In genomic region chr1:42888541-42889349, GRCm38 (mm10) we compare ENCODE assay signal across 9 mouse cellular contexts. TPM values are rescaled to one million over a fixed set of nuclear protein-coding genes. Genes with fewer than 3 reads are reported as not detected.
DNase-seq lines count a peak whose midpoint lies in the region; ATAC-seq and TF ChIP-seq lines count a peak whose summit lies in the region.
"Had no signal": no experiment of that assay in that cellular context is flagged by ENCODE, and none has a peak within 500 bp of the region (broad histone marks: within the 10 kb centered on the region; RNA-seq: fewer than 3 reads in every experiment).

No protein-coding gene starts in this region.

- no peak for ATAC-seq in lung, embryonic 14.5 days (ENCODE audit: insufficient read depth)
- peak; percentile 86 for ATAC-seq in hindbrain, embryonic 14.5 days (ENCODE audit: low FRiP score)
- ATAC-seq: intestine, postnatal 0 days had no signal

- 57% methylated on average over 22 of the region's 22 CpGs for WGBS in lung, embryonic 14.5 days
- WGBS in lung, adult 2 months: 72% methylated on average over 22 of the region's 22 CpGs
- 19% methylated on average over 22 of the region's 22 CpGs for WGBS in hindbrain, embryonic 14.5 days

- no peak overlapping the region for H3K9ac ChIP-seq in lung, embryonic 14.5 days
- peak overlapping the region; percentile 25 for H3K9ac ChIP-seq in hindbrain, embryonic 14.5 days

- DNase-seq in lung, embryonic 14.5 days: peak; percentile 13
- no peak for DNase-seq in lung, adult 2 months
- DNase-seq in embryo, embryonic 11.5 days (ENCODE audit: low read depth, low spot score): peak; percentile 13
- DNase-seq in hindbrain, embryonic 14.5 days (ENCODE audit: low spot score): peak; percentile 48
- DNase-seq in retina, embryonic 14.5 days (ENCODE audit: low spot score): peak; percentile 51
- no peak for DNase-seq in c-Kit-positive CD71-positive TER-119-positive erythroid progenitor cells, embryonic 14.5 days (ENCODE audit: low spot score)
- DNase-seq in ovary, adult 18-20 months (ENCODE audit: low spot score): no peak

- H3K27ac ChIP-seq in lung, embryonic 14.5 days (ENCODE audit: low read depth): no peak overlapping the region
- H3K27ac ChIP-seq in hindbrain, embryonic 14.5 days: peak overlapping the region; percentile 34

- H3K27me3 ChIP-seq in lung, embryonic 14.5 days (ENCODE audit: insufficient read depth, low read length): no peaks in the 10 kb centered on the region
- no peaks in the 10 kb centered on the region for H3K27me3 ChIP-seq in hindbrain, embryonic 14.5 days (ENCODE audit: control insufficient read depth, insufficient read depth, low read length)

- no peak for TF ChIP-seq CTCF in lung, embryonic 14.5 days (IDR thresholded peaks at IDR 0.05; ENCODE audit: low read depth)
- no peak for TF ChIP-seq CTCF in lung, adult 2 months (IDR thresholded peaks at IDR 0.05; ENCODE audit: insufficient read depth, low read length)

- H3K9me3 ChIP-seq in lung, embryonic 14.5 days (ENCODE audit: low read depth, low read length): no peaks in the 10 kb centered on the region
- H3K9me3 ChIP-seq in hindbrain, embryonic 14.5 days (ENCODE audit: control insufficient read depth, low read length): no peaks in the 10 kb centered on the region

- H3K4me1 ChIP-seq in lung, embryonic 14.5 days (ENCODE audit: insufficient read depth): no peaks in the 10 kb centered on the region
- H3K4me1 ChIP-seq in lung, adult 2 months (ENCODE audit: control insufficient read depth, insufficient read depth, low read length): no peaks in the 10 kb centered on the region
- H3K4me1 ChIP-seq in hindbrain, embryonic 14.5 days (replicated peaks; ENCODE audit: control insufficient read depth, insufficient read depth, low read length): peaks cover 12% of the 10 kb centered on the region

- TF ChIP-seq POLR2A in lung, adult 2 months (IDR thresholded peaks at IDR 0.05; ENCODE audit: borderline replicate concordance, extremely low read depth, low read depth, low read length): no peak

- no peaks in the 10 kb centered on the region; the same call in 1 of the 2 replicates for H3K36me3 ChIP-seq in lung, embryonic 14.5 days (ENCODE audit: insufficient read depth)
- no peaks in the 10 kb centered on the region for H3K36me3 ChIP-seq in hindbrain, embryonic 14.5 days (replicated peaks; ENCODE audit: control insufficient read depth, insufficient read depth)

- no peak overlapping the region for H3K4me3 ChIP-seq in lung, embryonic 14.5 days (ENCODE audit: low read depth, low read length)
- no peak overlapping the region for H3K4me3 ChIP-seq in lung, adult 2 months (replicated peaks; ENCODE audit: extremely low read depth, low read depth, low read length)
- H3K4me3 ChIP-seq in hindbrain, embryonic 14.5 days (replicated peaks; ENCODE audit: low read length): no peak overlapping the region
- H3K4me3 ChIP-seq: myocyte had no signal

- H3K4me2 ChIP-seq in lung, embryonic 14.5 days: no peak overlapping the region
- peak overlapping the region; percentile 38 for H3K4me2 ChIP-seq in hindbrain, embryonic 14.5 days (replicated peaks)

RNA-seq across cellular contexts. Expression of gene Mrps9, which starts 37.7 kb away (rescaled TPM):
- 49.4 and 53.4 TPM in 2 replicates for polyA plus RNA-seq in lung, embryonic 14.5 days (2014; fragmentation: Nextera tagmentation; extraction: Ambion mirVana)
- polyA plus RNA-seq in lung, adult 2 months (2012; rRNA removed): 14.2 and 26.8 TPM in 2 replicates
- 29.0 and 36.3 TPM in 2 replicates for polyA plus RNA-seq in hindbrain, embryonic 14.5 days (2014; fragmentation: Nextera tagmentation; extraction: Ambion mirVana)

Comparison
In these comparisons a context has a peak if more than half of its experiments do, and no peak if none do; other contexts are left out.
1. DNase-seq: peak in lung, embryonic 14.5 days (single experiment), embryo, embryonic 11.5 days (single experiment), hindbrain, embryonic 14.5 days (single experiment) and retina, embryonic 14.5 days (single experiment); none in lung, adult 2 months (single experiment), c-Kit-positive CD71-positive TER-119-positive erythroid progenitor cells, embryonic 14.5 days (single experiment) and ovary, adult 18-20 months (single experiment).